Mouse (Mus musculus) hindbrain, embryonic 15.5 days (tissue): ENCODE results near the gene Rcor1. TPM values are rescaled to one million over a fixed set of nuclear protein-coding genes. Genes with fewer than 3 reads are reported as not detected.

ENCODE experiments used
- ATAC-seq: fragments of 200-750 bp; cut with Nextera tagmentation; 2 replicates; pipeline ENCODE4 v1.8.0; 2017; ENCODE audit warnings: low read depth, moderate number of reproducible peaks, moderate TSS enrichment; ENCODE audit not compliant: low FRiP score
- H3K27ac ChIP-seq: fragments of 300-500 bp; sonication (generic); replicated peaks from 2 replicates; pipeline ENCODE4 v1.5.1; 2015; ENCODE audit warnings: mild to moderate bottlenecking, inconsistent platforms
- H3K27me3 ChIP-seq: fragments of 300-500 bp; sonication (generic); 2 replicates; pipeline ENCODE4 v1.6.1; 2015; ENCODE audit warnings: control low read depth, inconsistent platforms
- H3K36me3 ChIP-seq: fragments of 300-500 bp; sonication (generic); 2 replicates; pipeline ENCODE4 v1.6.1; 2015; ENCODE audit warnings: control low read depth, inconsistent platforms
- H3K4me1 ChIP-seq: fragments of 300-500 bp; sonication (generic); replicated peaks from 2 replicates; pipeline ENCODE4 v1.6.1; 2015; ENCODE audit warnings: control low read depth, inconsistent platforms
- H3K4me2 ChIP-seq: fragments of 300-500 bp; sonication (generic); 2 replicates; pipeline ENCODE4 v1.6.1; 2015; ENCODE audit warnings: moderate library complexity, mild to moderate bottlenecking, inconsistent platforms
- H3K4me3 ChIP-seq: fragments of 300-500 bp; sonication (generic); 2 replicates; pipeline ENCODE4 v1.5.1; 2015; ENCODE audit warnings: mild to moderate bottlenecking, inconsistent platforms
- H3K9ac ChIP-seq: fragments of 300-500 bp; sonication (generic); 2 replicates; pipeline ENCODE4 v1.6.1; 2015; ENCODE audit warnings: inconsistent platforms
- H3K9me3 ChIP-seq: fragments of 300-500 bp; sonication (generic); 2 replicates; pipeline ENCODE4 v1.6.1; 2016; ENCODE audit warnings: control low read depth, inconsistent platforms
- WGBS: fragments of 180-500 bp; shearing (Covaris S2); methylation state at CpG from one replicate; pipeline ENCODE4 v1.1.7; 2015; 5-methylcytosine and 5-hydroxymethylcytosine counted together
- polyA plus RNA-seq: library from polyadenylated mRNA; unstranded; fragments of >200 nt; fragmentation: Nextera tagmentation; extraction: Ambion mirVana; gene quantifications from 2 replicates; pipeline ENCODE4 v1.2.1, GENCODE M21; 2015

Gene Rcor1
- polyA plus RNA-seq, 1 experiment from 2014 or later: 5.7 TPM

DNA sequence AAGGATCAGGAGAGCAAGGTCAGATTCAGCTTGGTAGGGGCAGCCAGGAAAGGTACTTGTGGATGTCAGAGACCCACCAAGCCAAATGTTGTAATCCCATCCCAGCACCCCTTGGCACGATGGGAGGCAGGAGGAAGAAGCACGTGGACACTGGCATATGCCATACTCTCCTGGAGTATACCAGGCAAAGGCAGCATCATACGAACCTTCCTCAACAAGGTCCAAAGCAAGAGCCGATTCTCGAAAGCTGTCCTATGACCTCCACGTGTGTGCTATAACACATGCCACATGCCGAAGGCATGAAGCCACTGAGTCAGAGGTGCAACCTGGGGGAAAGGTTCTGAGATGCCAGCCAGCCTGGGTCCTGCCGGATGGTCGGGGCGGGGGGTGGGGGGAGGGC, 121.7 kb downstream of the Rcor1 start:
- ATAC-seq: no peak
- H3K27ac ChIP-seq: no peak overlapping the region

DNA sequence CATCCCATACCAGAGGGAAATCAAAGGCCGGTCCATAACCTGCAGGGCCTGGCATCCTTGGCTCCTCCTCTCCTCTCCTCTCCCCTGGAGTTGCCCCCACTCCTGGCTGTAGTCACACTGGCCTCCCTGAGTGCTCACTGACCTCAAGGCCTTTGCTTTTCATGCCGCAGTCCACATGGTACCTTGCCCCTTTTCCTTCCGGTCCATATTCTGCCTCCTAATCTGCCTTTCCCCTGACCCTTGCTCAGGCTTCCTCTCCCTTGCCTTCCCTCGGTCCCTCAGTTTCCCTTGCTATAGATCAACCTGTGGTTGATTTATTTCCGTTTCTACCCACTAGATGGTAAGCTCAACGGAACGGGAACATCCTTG, 122.8 kb downstream of the Rcor1 start:
- WGBS: 30% methylated on average over 7 of the region's 7 CpGs
- Histone ChIP-seq H3K27me3 (no peaks in the 10 kb centered on the region), H3K36me3 (no peaks in the 10 kb centered on the region), H3K9me3 (no peaks in the 10 kb centered on the region), H3K4me3 (peak overlapping the region; percentile 30), H3K4me1 (peaks cover 55% of the 10 kb centered on the region), H3K4me2 (peak overlapping the region; percentile 58), H3K27ac (peak overlapping the region; percentile 93), H3K9ac (peak overlapping the region; percentile 39)
- ATAC-seq: no peak

More for the DNA sequence above, 121.7 kb downstream of the Rcor1 start:
- Histone ChIP-seq H3K27me3 (no peaks in the 10 kb centered on the region), H3K36me3 (no peaks in the 10 kb centered on the region), H3K9me3 (no peaks in the 10 kb centered on the region), H3K4me1 (peaks cover 54% of the 10 kb centered on the region), H3K9ac (no peak overlapping the region), H3K4me2 (no peak overlapping the region), H3K4me3 (no peak overlapping the region)
- 94% methylated on average over 10 of the region's 10 CpGs for WGBS

DNA sequence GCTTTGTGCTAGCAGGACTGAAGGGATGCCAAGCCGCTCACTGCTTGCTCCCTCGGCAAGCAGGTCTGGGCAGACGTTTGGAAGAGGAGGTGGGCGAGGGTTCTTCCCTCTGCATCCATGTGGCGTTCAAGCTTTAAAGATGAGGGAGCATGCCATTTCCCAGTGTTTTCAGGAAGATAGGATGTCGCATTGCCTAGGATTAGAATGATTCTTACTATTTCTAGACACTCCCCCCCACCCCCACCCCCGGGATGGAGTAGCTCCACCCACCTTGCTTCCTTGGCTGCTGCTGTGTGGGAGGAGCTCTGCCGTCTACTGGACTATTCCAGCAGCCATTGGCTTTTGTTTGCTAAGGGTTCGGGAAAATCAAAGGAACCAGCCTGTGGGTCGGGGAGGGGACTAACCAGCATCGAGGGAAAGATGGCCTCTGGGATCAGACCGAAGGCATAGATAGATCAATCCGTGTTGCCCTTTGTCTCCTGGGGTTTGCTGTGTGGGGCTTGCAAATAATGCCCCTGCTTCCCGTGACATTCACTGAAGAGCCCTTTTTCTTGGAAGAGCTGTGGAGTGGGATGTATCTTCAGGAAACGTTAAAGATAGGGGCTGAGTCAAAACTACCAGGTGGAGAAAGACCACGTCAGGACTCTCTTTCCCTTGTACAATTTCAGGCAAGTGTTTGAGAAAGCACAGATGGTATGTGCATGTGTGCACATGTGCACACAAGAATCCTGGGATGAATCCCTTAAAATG, 123.3 kb downstream of the Rcor1 start:
- Histone ChIP-seq H3K27me3 (no peaks in the 10 kb centered on the region), H3K4me3 (peak overlapping the region; percentile 30), H3K9ac (peak overlapping the region; percentile 39), H3K4me2 (peak overlapping the region; percentile 58), H3K4me1 (peaks cover 56% of the 10 kb centered on the region), H3K9me3 (no peaks in the 10 kb centered on the region), H3K36me3 (no peaks in the 10 kb centered on the region), H3K27ac (peak overlapping the region; percentile 93)
- ATAC-seq: peak; percentile 73
- WGBS: 5% methylated on average over 16 of the region's 16 CpGs

DNA sequence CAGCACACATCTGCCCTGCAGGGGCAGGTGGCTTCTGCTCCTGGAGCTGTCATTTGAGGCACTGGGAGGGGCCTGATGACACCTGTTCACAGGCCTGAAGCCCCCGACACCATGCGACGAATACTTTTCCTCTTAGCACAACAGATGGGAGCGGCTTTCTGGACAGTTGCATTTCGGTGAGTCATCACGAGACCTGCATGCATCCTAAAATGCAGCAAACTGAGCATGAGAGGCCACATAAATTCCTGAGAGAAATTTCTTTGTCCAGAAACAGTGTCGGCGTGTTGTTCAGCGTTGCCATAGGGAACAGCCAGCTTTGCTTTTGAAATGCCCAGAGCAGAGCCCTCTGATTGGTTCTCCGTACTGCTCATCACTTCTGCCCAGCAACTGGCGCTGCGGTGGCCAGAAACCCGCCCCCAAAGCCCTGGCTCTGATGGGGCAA, 125.2 kb downstream of the Rcor1 start:
- Histone ChIP-seq H3K4me3 (peak overlapping the region; percentile 33), H3K9me3 (no peaks in the 10 kb centered on the region), H3K36me3 (no peaks in the 10 kb centered on the region), H3K9ac (peak overlapping the region; percentile 42), H3K4me2 (peak overlapping the region; percentile 59), H3K4me1 (peaks cover 73% of the 10 kb centered on the region), H3K27ac (peak overlapping the region; percentile 91), H3K27me3 (no peaks in the 10 kb centered on the region)
- ATAC-seq: peak; percentile 84
- WGBS: under 1% methylated on average over 13 of the region's 13 CpGs

DNA sequence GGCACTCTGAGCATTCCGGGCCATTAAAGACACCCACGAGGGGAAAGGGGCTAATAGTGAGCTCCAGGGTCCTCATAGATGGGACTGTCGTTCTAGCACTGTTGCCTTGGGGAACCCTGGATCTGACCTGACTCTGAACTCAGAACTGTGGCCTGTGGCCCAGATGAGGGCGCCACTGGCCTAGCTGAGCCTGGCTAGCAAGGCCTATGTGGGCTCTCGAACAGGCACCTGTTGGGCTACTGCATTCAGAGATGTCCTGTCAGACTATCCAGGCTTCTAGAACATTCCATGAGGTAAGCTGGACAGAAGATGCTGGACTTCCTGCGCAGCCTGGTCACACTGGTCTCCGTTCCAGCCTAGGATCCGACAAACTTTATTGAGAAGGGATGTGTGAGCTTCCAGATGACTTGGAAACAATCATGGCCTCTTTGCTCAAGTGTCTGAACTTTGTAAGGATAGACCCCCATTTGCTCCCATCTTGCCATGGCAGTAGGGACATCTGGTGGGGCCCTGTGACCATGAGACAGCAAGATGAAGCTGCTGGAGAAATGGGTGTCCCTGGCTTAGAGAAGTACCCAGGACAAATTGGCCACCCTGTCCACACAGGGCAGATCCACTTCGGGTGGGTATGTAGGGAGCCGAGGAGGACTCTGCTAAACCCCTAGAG, 126.1 kb downstream of the Rcor1 start:
- Histone ChIP-seq H3K9me3 (no peaks in the 10 kb centered on the region), H3K27ac (peak overlapping the region; percentile 91), H3K27me3 (no peaks in the 10 kb centered on the region), H3K4me3 (peak overlapping the region; percentile 90), H3K36me3 (no peaks in the 10 kb centered on the region), H3K9ac (peak overlapping the region; percentile 38; the same call in 1 of the 2 replicates), H3K4me2 (peak overlapping the region; percentile 78), H3K4me1 (peaks cover 75% of the 10 kb centered on the region)
- WGBS: 60% methylated on average over 10 of the region's 10 CpGs
- peak; percentile 0; the same call in 1 of the 2 replicates for ATAC-seq

Other genes with a start within 250 kb of the Rcor1 start
- 14.0 and 16.0 TPM in 2 replicates for gene Mok, start 198.4 kb upstream of the Rcor1 start, polyA plus RNA-seq
- 4.4 and 4.8 TPM in 2 replicates for gene Zfp839, start 189.1 kb upstream of the Rcor1 start, polyA plus RNA-seq
- 83.6 and 85.1 TPM in 2 replicates for gene Cinp, start 150.2 kb upstream of the Rcor1 start, polyA plus RNA-seq
- 7.3 and 7.6 TPM in 2 replicates for gene Tecpr2, start 150.1 kb upstream of the Rcor1 start, polyA plus RNA-seq
- 10.1 and 10.5 TPM in 2 replicates for gene Ankrd9, start 60.3 kb upstream of the Rcor1 start, polyA plus RNA-seq
- 18.6 and 18.7 TPM in 2 replicates for gene Traf3, start 127.0 kb downstream of the Rcor1 start, polyA plus RNA-seq
- gene 4930595D18Rik, start 145.1 kb downstream of the Rcor1 start, polyA plus RNA-seq: not detected in 2 replicates
- gene Amn, start 231.7 kb downstream of the Rcor1 start, polyA plus RNA-seq: 30.9 and 32.0 TPM in 2 replicates